Mouse (Mus musculus) frontal cortex, adult 2 months (tissue): ENCODE data around the gene Spag7. TPM values are rescaled to one million over a fixed set of nuclear protein-coding genes. Genes with fewer than 3 reads are reported as not detected.
A peak's percentile ranks its signal among the peaks of the same experiment; 100 is the strongest.

Experiments used
- DNase-seq, 2 experiments: peaks; one replicate each; pipeline ENCODE4 v3.0.0; 2022; ENCODE audit warnings: low spot score in 1 of 2; ENCODE audit errors: extremely low spot score in 1 of 2
- polyA plus RNA-seq: library from polyadenylated mRNA; depleted of rRNA; stranded (reverse); fragments of >200 nt; gene quantifications from 2 replicates; pipeline ENCODE4 v1.2.3, GENCODE M21; 2012

The Spag7 gene
- polyA plus RNA-seq, 1 experiment, result 104 TPM

- no peak for DNase-seq
Measured at GRCm38 (mm10) chr11:70645461-70646258, 23.6 kb downstream of the Spag7 start.

- DNase-seq, result no peak
Measured at GRCm38 (mm10) chr11:70644564-70645103, 24.6 kb downstream of the Spag7 start.

- DNase-seq, result no peak
Measured at GRCm38 (mm10) chr11:70643051-70643450, 26.2 kb downstream of the Spag7 start.

- DNase-seq, result no peak
Measured at GRCm38 (mm10) chr11:70641241-70641640, 28.0 kb downstream of the Spag7 start.

- no peak for DNase-seq
Measured at GRCm38 (mm10) chr11:70639976-70640375, 29.2 kb downstream of the Spag7 start.

- DNase-seq, result no peak
Measured at GRCm38 (mm10) chr11:70638714-70639278, 30.4 kb downstream of the Spag7 start, which contains the start of gene Gp1ba. Gp1ba (plus strand) TSS chr11:70639122.

- DNase-seq, result no peak
Measured at GRCm38 (mm10) chr11:70638293-70638692, 30.9 kb downstream of the Spag7 start.

GRCm38 (mm10) chr11:70637764-70638163 is 31.5 kb downstream of the Spag7 start:
- no peak for DNase-seq

GRCm38 (mm10) chr11:70635601-70636000 is 33.6 kb downstream of the Spag7 start:
- DNase-seq, result no peak

GRCm38 (mm10) chr11:70630129-70630528 is 39.1 kb downstream of the Spag7 start:
- DNase-seq, result no peak

- no peak for DNase-seq
Measured at GRCm38 (mm10) chr11:70629557-70629956, 39.7 kb downstream of the Spag7 start.

- DNase-seq, result no peak
Measured at GRCm38 (mm10) chr11:70628431-70628830, 40.8 kb downstream of the Spag7 start.

- DNase-seq, result no peak
Measured at GRCm38 (mm10) chr11:70626877-70627276, 42.3 kb downstream of the Spag7 start.

GRCm38 (mm10) chr11:70625473-70625872 is 43.7 kb downstream of the Spag7 start:
- peak in 1 of 2 experiments; percentile 48 for DNase-seq

GRCm38 (mm10) chr11:70623053-70623742 is 46.0 kb downstream of the Spag7 start:
- DNase-seq, result no peak

GRCm38 (mm10) chr11:70621972-70622814 is 47.0 kb downstream of the Spag7 start:
- DNase-seq, result no peak

GRCm38 (mm10) chr11:70619101-70619500 is 50.1 kb downstream of the Spag7 start, which contains the start of gene Chrne:
Chrne (minus strand) TSS chr11:70619216.
- DNase-seq, result no peak

GRCm38 (mm10) chr11:70615516-70616093 is 53.6 kb downstream of the Spag7 start, which contains the start of gene 4930544D05Rik:
4930544D05Rik (plus strand) TSS chr11:70615848.
- no peak for DNase-seq

- no peak for DNase-seq
Measured at GRCm38 (mm10) chr11:70615074-70615473, 54.1 kb downstream of the Spag7 start.
